Mouse (Mus musculus) midbrain, embryonic 14.5 days (tissue): ENCODE measurements around the gene Gen1. TPM values are rescaled to one million over a fixed set of nuclear protein-coding genes. Genes with fewer than 3 reads are reported as not detected.

Source experiments
- ATAC-seq: fragments of 200-750 bp; cut with Nextera tagmentation; 2 replicates; pipeline ENCODE4 v1.8.0; 2017; ENCODE audit warnings: moderate number of reproducible peaks, moderate library complexity; ENCODE audit not compliant: low FRiP score, low TSS enrichment
- DNase-seq: peaks from one replicate; pipeline ENCODE4 v3.0.0-alpha.2; 2015
- H3K27ac ChIP-seq: fragments of 300-500 bp; sonication (generic); replicated peaks from 2 replicates; pipeline ENCODE4 v1.5.1; 2014; ENCODE audit warnings: mild to moderate bottlenecking, low read depth, low read length, moderate library complexity
- H3K27me3 ChIP-seq: fragments of 300-500 bp; sonication (generic); 2 replicates; pipeline ENCODE4 v1.6.1; 2014; ENCODE audit warnings: low read length, control low read depth, mixed read lengths; ENCODE audit not compliant: control insufficient read depth, insufficient read depth
- H3K36me3 ChIP-seq: fragments of 300-500 bp; sonication (generic); 2 replicates; pipeline ENCODE4 v1.6.1; 2014; ENCODE audit warnings: low read length, control low read depth; ENCODE audit not compliant: control insufficient read depth, insufficient read depth
- H3K4me1 ChIP-seq: fragments of 300-500 bp; sonication (generic); 2 replicates; pipeline ENCODE4 v1.6.1; 2014; ENCODE audit warnings: mild to moderate bottlenecking, antibody characterized with exemption, low read length, control low read depth; ENCODE audit not compliant: control insufficient read depth, insufficient read depth
- H3K4me2 ChIP-seq: fragments of 300-500 bp; sonication (generic); 2 replicates; pipeline ENCODE4 v1.6.1; 2014; ENCODE audit warnings: mild to moderate bottlenecking, low read length, moderate library complexity
- H3K4me3 ChIP-seq: fragments of 300-500 bp; sonication (generic); replicated peaks from 2 replicates; pipeline ENCODE4 v1.5.1; 2014; ENCODE audit warnings: low read depth, low read length
- H3K9ac ChIP-seq: fragments of 300-500 bp; sonication (generic); replicated peaks from 2 replicates; pipeline ENCODE4 v1.6.1; 2014; ENCODE audit warnings: mild to moderate bottlenecking, low read length, moderate library complexity
- H3K9me3 ChIP-seq: fragments of 300-500 bp; sonication (generic); 2 replicates; pipeline ENCODE4 v1.6.1; 2016; ENCODE audit warnings: low read length, control low read depth, mixed read lengths; ENCODE audit not compliant: control insufficient read depth
- WGBS: fragments of 180-500 bp; shearing (Covaris S2); extraction: QIAGEN DNeasy Blood & Tissue Kit; methylation state at CpG from one replicate; pipeline ENCODE4 v1.1.7; 2014; 5-methylcytosine and 5-hydroxymethylcytosine counted together
- polyA plus RNA-seq: library from polyadenylated mRNA; unstranded; fragments of >200 nt; fragmentation: Nextera tagmentation; extraction: Ambion mirVana; gene quantifications from 2 replicates; pipeline ENCODE4 v1.2.1, GENCODE M21; 2014

The Gen1 gene
- polyA plus RNA-seq: 2.4 and 4.3 TPM in 2 replicates

GRCm38 (mm10) chr12:11265382-11266281 is at the start of gene Gen1, which contains the start of gene Smc6:
Gene Gen1 (minus strand): TSS chr12:11265801.
Gene Smc6 (plus strand): TSS chr12:11265886.
- no peaks in the 10 kb centered on the region for H3K27me3 ChIP-seq
- H3K9me3 ChIP-seq: no peaks in the 10 kb centered on the region
- peak within 1 kb of the TSS; percentile 94 for H3K9ac ChIP-seq
- ATAC-seq: peak; percentile 98
- H3K36me3 ChIP-seq: no peaks in the 10 kb centered on the region
- peak; percentile 97 for DNase-seq
- H3K27ac ChIP-seq: peak within 1 kb of the TSS; percentile 92
- WGBS: under 1% methylated on average over 75 of the region's 83 CpGs
- peak within 1 kb of the TSS; percentile 91 for H3K4me3 ChIP-seq
- H3K4me1 ChIP-seq: peaks cover 30% of the 10 kb centered on the region
- H3K4me2 ChIP-seq: peak within 1 kb of the TSS; percentile 94

- Histone ChIP-seq H3K9ac (no peak overlapping the region), H3K27ac (no peak overlapping the region), H3K4me3 (no peak overlapping the region), H3K4me1 (no peaks in the 10 kb centered on the region), H3K27me3 (no peaks in the 10 kb centered on the region), H3K9me3 (no peaks in the 10 kb centered on the region), H3K36me3 (peaks cover 44% of the 10 kb centered on the region), H3K4me2 (no peak overlapping the region)
- ATAC-seq: no peak
- peak; percentile 68 for DNase-seq
- WGBS: 80% methylated on average over 1 of the region's 1 CpGs
These were observed 48.2 kb upstream of the Gen1 start for GRCm38 (mm10) chr12:11313840-11314239.

- Histone ChIP-seq H3K9me3 (no peaks in the 10 kb centered on the region), H3K4me1 (no peaks in the 10 kb centered on the region), H3K4me2 (no peak overlapping the region), H3K9ac (no peak overlapping the region), H3K36me3 (peaks cover 48% of the 10 kb centered on the region), H3K27ac (no peak overlapping the region), H3K27me3 (no peaks in the 10 kb centered on the region), H3K4me3 (no peak overlapping the region)
- DNase-seq (no peak), ATAC-seq (no peak)
- 93% methylated on average over 2 of the region's 2 CpGs for WGBS
These were observed 45.5 kb upstream of the Gen1 start for GRCm38 (mm10) chr12:11311106-11311505.

GRCm38 (mm10) chr12:11306753-11307645 is 41.4 kb upstream of the Gen1 start:
- Histone ChIP-seq H3K36me3 (peaks cover 48% of the 10 kb centered on the region), H3K4me2 (no peak overlapping the region), H3K4me1 (no peaks in the 10 kb centered on the region), H3K4me3 (no peak overlapping the region), H3K27me3 (no peaks in the 10 kb centered on the region), H3K27ac (no peak overlapping the region), H3K9me3 (no peaks in the 10 kb centered on the region), H3K9ac (no peak overlapping the region)
- 90% methylated on average over 8 of the region's 8 CpGs for WGBS
- DNase-seq: no peak
- no peak for ATAC-seq

GRCm38 (mm10) chr12:11300858-11301257 is 35.3 kb upstream of the Gen1 start:
- no peak overlapping the region for H3K4me2 ChIP-seq
- H3K4me1 ChIP-seq: no peaks in the 10 kb centered on the region
- H3K27ac ChIP-seq: no peak overlapping the region
- H3K36me3 ChIP-seq: peaks cover 60% of the 10 kb centered on the region
- no peaks in the 10 kb centered on the region for H3K27me3 ChIP-seq
- no peak overlapping the region for H3K9ac ChIP-seq
- no peak overlapping the region for H3K4me3 ChIP-seq
- no peaks in the 10 kb centered on the region for H3K9me3 ChIP-seq
- 94% methylated on average over 1 of the region's 1 CpGs for WGBS
- ATAC-seq (no peak), DNase-seq (no peak)

- H3K4me1 ChIP-seq: no peaks in the 10 kb centered on the region
- H3K4me3 ChIP-seq: no peak overlapping the region
- ATAC-seq: no peak
- H3K9ac ChIP-seq: no peak overlapping the region
- no peak for DNase-seq
- H3K27me3 ChIP-seq: no peaks in the 10 kb centered on the region
- 97% methylated on average over 2 of the region's 2 CpGs for WGBS
- peaks cover 66% of the 10 kb centered on the region for H3K36me3 ChIP-seq
- no peaks in the 10 kb centered on the region for H3K9me3 ChIP-seq
- H3K4me2 ChIP-seq: no peak overlapping the region
- no peak overlapping the region for H3K27ac ChIP-seq
These were observed 20.8 kb upstream of the Gen1 start for GRCm38 (mm10) chr12:11286382-11286781.

GRCm38 (mm10) chr12:11281584-11281983 is 16.0 kb upstream of the Gen1 start:
- Histone ChIP-seq H3K4me2 (no peak overlapping the region), H3K36me3 (peaks cover 69% of the 10 kb centered on the region), H3K4me1 (no peaks in the 10 kb centered on the region), H3K9ac (no peak overlapping the region), H3K4me3 (no peak overlapping the region), H3K27me3 (no peaks in the 10 kb centered on the region), H3K9me3 (no peaks in the 10 kb centered on the region), H3K27ac (no peak overlapping the region)
- 94% methylated on average over 2 of the region's 2 CpGs for WGBS
- no peak for ATAC-seq
- no peak for DNase-seq

- H3K36me3 ChIP-seq: peaks cover 55% of the 10 kb centered on the region
These were observed 14.3 kb upstream of the Gen1 start for GRCm38 (mm10) chr12:11279886-11280285.

More at GRCm38 (mm10) chr12:11279886-11280285, 14.3 kb upstream of the Gen1 start:
- Histone ChIP-seq H3K4me2 (no peak overlapping the region), H3K27me3 (no peaks in the 10 kb centered on the region), H3K4me3 (no peak overlapping the region), H3K4me1 (no peaks in the 10 kb centered on the region), H3K27ac (no peak overlapping the region), H3K9me3 (no peaks in the 10 kb centered on the region), H3K9ac (no peak overlapping the region)
- WGBS: 94% methylated on average over 3 of the region's 3 CpGs
- ATAC-seq (no peak), DNase-seq (no peak)
